Mouse (Mus musculus) lung, embryonic 15.5 days (tissue): Measurements from ENCODE around the gene Prss34. TPM values are rescaled to one million over a fixed set of nuclear protein-coding genes. Genes with fewer than 3 reads are reported as not detected.

Experiments
- ATAC-seq: fragments of 200-750 bp; cut with Nextera tagmentation; 2 replicates; pipeline ENCODE4 v1.8.0; 2017; ENCODE audit warnings: moderate number of reproducible peaks, borderline replicate concordance; ENCODE audit not compliant: low FRiP score, low TSS enrichment; ENCODE audit errors: extremely low read depth
- H3K27ac ChIP-seq: fragments of 300-500 bp; sonication (generic); 2 replicates; pipeline ENCODE4 v1.5.1; 2015; ENCODE audit warnings: moderate library complexity, mild to moderate bottlenecking, inconsistent platforms
- H3K27me3 ChIP-seq: fragments of 300-500 bp; sonication (generic); 2 replicates; pipeline ENCODE4 v1.6.1; 2015; ENCODE audit warnings: inconsistent platforms
- H3K36me3 ChIP-seq: fragments of 300-500 bp; sonication (generic); 2 replicates; pipeline ENCODE4 v1.6.1; 2015; ENCODE audit warnings: inconsistent platforms
- H3K4me1 ChIP-seq: fragments of 300-500 bp; sonication (generic); 2 replicates; pipeline ENCODE4 v1.6.1; 2015; ENCODE audit warnings: inconsistent platforms
- H3K4me2 ChIP-seq: fragments of 300-500 bp; sonication (generic); 2 replicates; pipeline ENCODE4 v1.6.1; 2015; ENCODE audit warnings: inconsistent platforms, mild to moderate bottlenecking, moderate library complexity
- H3K4me3 ChIP-seq: fragments of 300-500 bp; sonication (generic); 2 replicates; pipeline ENCODE4 v1.5.1; 2015; ENCODE audit warnings: mild to moderate bottlenecking, inconsistent platforms
- H3K9ac ChIP-seq: fragments of 300-500 bp; sonication (generic); 2 replicates; pipeline ENCODE4 v1.6.1; 2015; ENCODE audit warnings: inconsistent platforms
- H3K9me3 ChIP-seq: fragments of 300-500 bp; sonication (generic); 2 replicates; pipeline ENCODE4 v1.6.1; 2016; ENCODE audit warnings: inconsistent platforms
- WGBS: fragments of 180-500 bp; shearing (Covaris S2); methylation state at CpG from one replicate; pipeline ENCODE4 v1.1.7; 2015; 5-methylcytosine and 5-hydroxymethylcytosine counted together
- polyA plus RNA-seq: library from polyadenylated mRNA; unstranded; fragments of >200 nt; fragmentation: Nextera tagmentation; extraction: Ambion mirVana; gene quantifications from 2 replicates; pipeline ENCODE4 v1.2.1, GENCODE M21; 2015

The Prss34 gene
- polyA plus RNA-seq, 1 experiment from 2014 or later, result 0.80 TPM

GRCm38 (mm10) chr17:25273706-25274501, 24.3 kb upstream of the Prss34 start:
- H3K4me1 ChIP-seq, result peaks cover 31% of the 10 kb centered on the region
- WGBS, result 1% methylated on average over 41 of the region's 45 CpGs
- no peaks in the 10 kb centered on the region for H3K27me3 ChIP-seq
- peak overlapping the region; percentile 98 for H3K9ac ChIP-seq
- peak overlapping the region; percentile 49 for H3K4me2 ChIP-seq
- H3K27ac ChIP-seq, result peak overlapping the region; percentile 97
- peak overlapping the region; percentile 79 for H3K4me3 ChIP-seq
- H3K36me3 ChIP-seq, result peaks cover 8% of the 10 kb centered on the region
- peak; percentile 84 for ATAC-seq
- H3K9me3 ChIP-seq, result no peaks in the 10 kb centered on the region

DNA sequence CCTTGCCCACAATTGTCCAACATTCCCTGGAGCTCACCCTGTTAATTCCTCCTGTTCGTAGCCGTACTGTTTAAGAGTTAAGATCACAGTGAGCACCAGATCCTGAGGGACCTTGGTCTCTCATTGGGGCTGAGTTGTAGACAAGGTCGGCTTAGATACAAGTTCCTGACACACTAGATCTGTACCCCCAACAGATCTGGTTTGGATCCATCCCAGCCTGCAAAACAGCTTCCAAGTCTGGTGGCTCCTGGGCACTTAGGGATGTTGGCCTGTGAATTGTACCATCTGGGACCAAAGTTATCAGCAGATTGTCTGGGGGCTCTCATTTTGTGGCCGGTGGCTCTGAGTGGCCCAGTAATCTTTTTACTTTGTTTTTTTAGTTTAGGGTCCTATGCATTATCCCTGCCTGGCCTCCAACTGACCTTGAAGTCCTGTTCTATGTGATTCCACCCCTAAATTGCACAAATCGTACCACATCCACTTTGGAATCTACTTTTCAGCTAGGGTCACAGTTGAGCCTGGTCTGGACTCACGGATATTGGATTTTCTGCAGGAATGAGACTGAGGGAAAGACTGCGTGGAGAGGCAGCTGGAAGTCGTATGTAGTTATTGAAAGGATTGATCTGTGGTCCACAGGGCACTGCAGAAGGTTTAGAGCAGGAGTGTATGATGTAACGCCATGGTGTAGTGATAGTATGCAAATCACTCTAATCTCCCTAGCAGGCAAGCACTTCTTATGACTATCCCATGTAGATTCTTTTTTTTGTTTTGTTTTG, 23.4 kb upstream of the Prss34 start, which contains the start of gene Ube2i:
Gene Ube2i (minus strand): TSS at position 52 of the 776 bp plus-strand sequence.
- Histone ChIP-seq H3K27me3 (no peaks in the 10 kb centered on the region), H3K9ac (peak within 1 kb of the TSS; percentile 98), H3K4me2 (peak within 1 kb of the TSS; percentile 49), H3K36me3 (no peaks in the 10 kb centered on the region), H3K9me3 (no peaks in the 10 kb centered on the region), H3K4me3 (peak within 1 kb of the TSS; percentile 79), H3K27ac (peak within 1 kb of the TSS; percentile 97), H3K4me1 (peaks cover 30% of the 10 kb centered on the region)
- WGBS, result 79% methylated on average over 9 of the region's 9 CpGs
- ATAC-seq, result no peak

DNA sequence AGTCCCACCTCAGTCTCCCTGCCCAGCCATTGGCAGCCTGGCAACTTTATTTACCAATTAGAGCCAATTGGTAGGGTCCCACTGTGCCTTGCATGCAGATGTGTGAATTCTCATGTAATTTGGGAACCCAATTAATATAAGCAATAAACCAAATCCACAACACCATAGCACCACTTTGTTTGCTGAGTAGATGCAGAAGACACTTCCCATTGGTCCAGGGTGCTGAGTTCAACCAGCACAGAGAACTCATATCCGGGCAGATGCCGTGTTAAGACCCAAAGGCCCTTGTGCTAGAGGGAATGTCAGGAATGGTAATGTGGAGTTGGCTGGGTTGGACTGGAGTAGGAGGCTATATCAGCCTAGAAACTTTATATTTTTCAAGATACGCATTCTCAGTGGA, 22.4 kb upstream of the Prss34 start:
- no peak for ATAC-seq
- WGBS, result 93% methylated on average over 3 of the region's 3 CpGs
- no peaks in the 10 kb centered on the region for H3K36me3 ChIP-seq

DNA sequence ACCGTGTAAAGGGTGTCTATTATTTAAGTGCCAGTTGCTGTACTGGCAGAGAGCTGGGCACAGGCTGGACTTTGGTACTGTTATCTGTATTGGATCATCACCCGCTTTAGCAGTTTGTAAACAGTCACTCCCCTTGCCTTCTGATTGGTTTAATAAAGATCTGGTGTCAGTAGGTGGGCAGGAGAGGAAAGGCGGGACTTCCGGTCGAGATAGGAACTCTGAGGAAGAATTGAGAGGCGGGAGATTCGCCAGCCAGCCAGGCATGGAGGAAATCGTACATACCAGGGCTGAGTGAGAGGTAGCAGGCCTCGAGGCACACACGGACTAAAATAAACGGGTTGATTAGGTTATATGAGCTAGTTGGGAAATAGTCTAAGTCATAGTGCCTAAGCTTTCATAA, 16.1 kb upstream of the Prss34 start:
- no peak overlapping the region for H3K9ac ChIP-seq
- peak overlapping the region; percentile 26; the same call in 1 of the 2 replicates for H3K4me2 ChIP-seq
- H3K27me3 ChIP-seq, result no peaks in the 10 kb centered on the region
- no peaks in the 10 kb centered on the region for H3K9me3 ChIP-seq
- ATAC-seq, result no peak
- H3K4me1 ChIP-seq, result no peaks in the 10 kb centered on the region
- 34% methylated on average over 11 of the region's 11 CpGs for WGBS
- no peak overlapping the region for H3K4me3 ChIP-seq
- H3K27ac ChIP-seq, result no peak overlapping the region
- no peaks in the 10 kb centered on the region for H3K36me3 ChIP-seq

More for the DNA sequence above, 22.4 kb upstream of the Prss34 start:
- Histone ChIP-seq H3K27me3 (no peaks in the 10 kb centered on the region), H3K4me1 (peaks cover 21% of the 10 kb centered on the region), H3K4me3 (no peak overlapping the region), H3K9me3 (no peaks in the 10 kb centered on the region), H3K27ac (no peak overlapping the region), H3K4me2 (no peak overlapping the region), H3K9ac (no peak overlapping the region)

- no peak overlapping the region for H3K27ac ChIP-seq
- ATAC-seq, result no peak
- H3K9ac ChIP-seq, result no peak overlapping the region
- no peaks in the 10 kb centered on the region for H3K9me3 ChIP-seq
- H3K27me3 ChIP-seq, result no peaks in the 10 kb centered on the region
- no peak overlapping the region for H3K4me3 ChIP-seq
- H3K36me3 ChIP-seq, result no peaks in the 10 kb centered on the region
- no peaks in the 10 kb centered on the region for H3K4me1 ChIP-seq
- WGBS, result 19% methylated on average over 3 of the region's 3 CpGs
- H3K4me2 ChIP-seq, result no peak overlapping the region
Observed at GRCm38 (mm10) chr17:25285033-25285432, 13.2 kb upstream of the Prss34 start.

- ATAC-seq, result no peak
- WGBS, result 15% methylated on average over 4 of the region's 4 CpGs
- Histone ChIP-seq H3K4me2 (no peak overlapping the region), H3K4me3 (no peak overlapping the region), H3K36me3 (no peaks in the 10 kb centered on the region), H3K9ac (no peak overlapping the region), H3K27me3 (no peaks in the 10 kb centered on the region), H3K27ac (no peak overlapping the region), H3K4me1 (no peaks in the 10 kb centered on the region), H3K9me3 (no peaks in the 10 kb centered on the region)
Observed at GRCm38 (mm10) chr17:25288842-25289241, 9.4 kb upstream of the Prss34 start.

- no peaks in the 10 kb centered on the region for H3K36me3 ChIP-seq
- H3K9me3 ChIP-seq, result no peaks in the 10 kb centered on the region
- H3K9ac ChIP-seq, result no peak overlapping the region
- H3K4me1 ChIP-seq, result no peaks in the 10 kb centered on the region
- no peak overlapping the region for H3K27ac ChIP-seq
- no peaks in the 10 kb centered on the region for H3K27me3 ChIP-seq
- no peak overlapping the region for H3K4me3 ChIP-seq
- 18% methylated on average over 4 of the region's 4 CpGs for WGBS
- H3K4me2 ChIP-seq, result no peak overlapping the region
- no peak for ATAC-seq
Observed at GRCm38 (mm10) chr17:25290411-25290810, 7.8 kb upstream of the Prss34 start.

- Histone ChIP-seq H3K4me3 (no peak overlapping the region), H3K27ac (no peak overlapping the region), H3K4me1 (no peaks in the 10 kb centered on the region), H3K9ac (no peak overlapping the region), H3K36me3 (no peaks in the 10 kb centered on the region), H3K4me2 (no peak overlapping the region), H3K27me3 (no peaks in the 10 kb centered on the region), H3K9me3 (no peaks in the 10 kb centered on the region)
- 36% methylated on average over 5 of the region's 5 CpGs for WGBS
- no peak for ATAC-seq
Observed at GRCm38 (mm10) chr17:25293495-25293894, 4.7 kb upstream of the Prss34 start.

- H3K9me3 ChIP-seq, result no peaks in the 10 kb centered on the region
- no peaks in the 10 kb centered on the region for H3K4me1 ChIP-seq
- no peak overlapping the region for H3K9ac ChIP-seq
- no peak overlapping the region for H3K27ac ChIP-seq
- H3K27me3 ChIP-seq, result no peaks in the 10 kb centered on the region
- H3K4me2 ChIP-seq, result no peak overlapping the region
- no peak for ATAC-seq
- 37% methylated on average over 1 of the region's 1 CpGs for WGBS
- H3K36me3 ChIP-seq, result no peaks in the 10 kb centered on the region
- no peak overlapping the region for H3K4me3 ChIP-seq
Observed at GRCm38 (mm10) chr17:25294111-25294510, 4.1 kb upstream of the Prss34 start.

GRCm38 (mm10) chr17:25308346-25308745, 10.2 kb downstream of the Prss34 start, which contains the start of gene Prss28:
Prss28 (plus strand) TSS chr17:25308646.
- Histone ChIP-seq H3K4me1 (no peaks in the 10 kb centered on the region), H3K4me2 (no peak within 1 kb of the TSS), H3K27ac (no peak within 1 kb of the TSS), H3K9ac (no peak within 1 kb of the TSS), H3K9me3 (no peaks in the 10 kb centered on the region), H3K36me3 (no peaks in the 10 kb centered on the region), H3K4me3 (no peak within 1 kb of the TSS), H3K27me3 (0 out of 2 replicates have a peak, but pooled peaks cover 3% of the 10 kb centered on the region)
- no peak for ATAC-seq
- 45% methylated on average over 4 of the region's 4 CpGs for WGBS

- no peaks in the 10 kb centered on the region for H3K4me1 ChIP-seq
- H3K9ac ChIP-seq, result no peak within 1 kb of the TSS
- H3K4me3 ChIP-seq, result no peak within 1 kb of the TSS
- 65% methylated on average over 5 of the region's 5 CpGs for WGBS
- H3K36me3 ChIP-seq, result no peaks in the 10 kb centered on the region
- H3K27ac ChIP-seq, result no peak within 1 kb of the TSS
- no peak for ATAC-seq
- no peaks in the 10 kb centered on the region for H3K9me3 ChIP-seq
- no peaks in the 10 kb centered on the region for H3K27me3 ChIP-seq
- no peak within 1 kb of the TSS for H3K4me2 ChIP-seq
Observed at GRCm38 (mm10) chr17:25318354-25318753, 20.2 kb downstream of the Prss34 start, which contains the start of gene Prss29. Prss29 (plus strand) TSS chr17:25318654.

DNA sequence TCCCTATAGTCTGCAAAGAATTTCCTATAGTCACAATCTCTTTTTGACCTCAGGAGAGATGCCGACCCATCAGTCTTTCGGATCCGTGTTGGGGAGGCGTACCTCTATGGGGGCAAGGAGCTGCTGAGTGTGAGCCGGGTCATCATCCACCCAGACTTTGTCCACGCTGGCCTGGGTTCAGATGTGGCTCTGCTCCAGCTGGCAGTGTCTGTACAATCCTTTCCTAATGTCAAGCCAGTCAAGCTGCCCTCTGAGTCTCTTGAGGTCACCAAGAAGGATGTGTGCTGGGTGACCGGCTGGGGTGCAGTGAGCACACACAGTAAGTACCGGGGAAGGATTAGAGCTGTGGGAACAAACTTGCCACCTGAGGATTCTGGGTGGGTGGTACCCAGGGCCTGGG, 22.6 kb downstream of the Prss34 start:
- H3K27ac ChIP-seq, result no peak overlapping the region
- ATAC-seq, result no peak
- 86% methylated on average over 8 of the region's 8 CpGs for WGBS
- H3K4me1 ChIP-seq, result no peaks in the 10 kb centered on the region
- H3K4me2 ChIP-seq, result no peak overlapping the region
- no peaks in the 10 kb centered on the region for H3K36me3 ChIP-seq
- no peaks in the 10 kb centered on the region for H3K9me3 ChIP-seq
- no peak overlapping the region for H3K9ac ChIP-seq
- no peaks in the 10 kb centered on the region for H3K27me3 ChIP-seq
- H3K4me3 ChIP-seq, result no peak overlapping the region
